Mouse (Mus musculus): Measurements from ENCODE around the gene Zfp654. TPM values are rescaled to one million over a fixed set of nuclear protein-coding genes. Genes with fewer than 3 reads are reported as not detected.

The Zfp654 gene
- total RNA-seq, 2 experiments from 2014 or later, result 10.8 to 21.1 TPM

GRCm38 (mm10) chr16:64856946-64857345, 5.5 kb upstream of the Zfp654 start:
- ATAC-seq (ENCODE audit: poor library complexity, severe bottlenecking), result no peak

GRCm38 (mm10) chr16:64852891-64853290, 1.4 kb upstream of the Zfp654 start:
- no peak for ATAC-seq (ENCODE audit: poor library complexity, severe bottlenecking)

- ATAC-seq (ENCODE audit: poor library complexity, severe bottlenecking), result peak; percentile 2; the same call in 1 of the 2 replicates
These were observed 1.0 kb upstream of the Zfp654 start for GRCm38 (mm10) chr16:64852441-64852871.

GRCm38 (mm10) chr16:64851085-64851562, 328 bp downstream of the Zfp654 start:
- no peak; the same call in 1 of the 2 replicates for ATAC-seq (ENCODE audit: poor library complexity, severe bottlenecking)

- ATAC-seq (ENCODE audit: poor library complexity, severe bottlenecking), result no peak
These were observed 966 bp downstream of the Zfp654 start for GRCm38 (mm10) chr16:64850287-64851084.

- ATAC-seq (ENCODE audit: poor library complexity, severe bottlenecking), result peak; percentile 30; the same call in 1 of the 2 replicates
These were observed 5.5 kb downstream of the Zfp654 start for GRCm38 (mm10) chr16:64845947-64846346.

GRCm38 (mm10) chr16:64842374-64842729, 9.1 kb downstream of the Zfp654 start:
- no peak for ATAC-seq (ENCODE audit: poor library complexity, severe bottlenecking)

- no peak for ATAC-seq (ENCODE audit: poor library complexity, severe bottlenecking)
These were observed 9.7 kb downstream of the Zfp654 start for GRCm38 (mm10) chr16:64841481-64842373.

- ATAC-seq (ENCODE audit: poor library complexity, severe bottlenecking), result no peak
These were observed 14.7 kb downstream of the Zfp654 start for GRCm38 (mm10) chr16:64836709-64837108.

GRCm38 (mm10) chr16:64835996-64836545, 15.4 kb downstream of the Zfp654 start:
- peak; percentile 43; the same call in 1 of the 2 replicates for ATAC-seq (ENCODE audit: poor library complexity, severe bottlenecking)

GRCm38 (mm10) chr16:64830291-64830690, 21.2 kb downstream of the Zfp654 start:
- no peak for ATAC-seq (ENCODE audit: poor library complexity, severe bottlenecking)

GRCm38 (mm10) chr16:64824474-64824873, 27.0 kb downstream of the Zfp654 start:
- no peak for ATAC-seq (ENCODE audit: poor library complexity, severe bottlenecking)

GRCm38 (mm10) chr16:64823890-64824289, 27.6 kb downstream of the Zfp654 start:
- ATAC-seq (ENCODE audit: poor library complexity, severe bottlenecking), result no peak

GRCm38 (mm10) chr16:64817094-64817765, 34.2 kb downstream of the Zfp654 start:
- no peak; the same call in 1 of the 2 replicates for ATAC-seq (ENCODE audit: poor library complexity, severe bottlenecking)

- ATAC-seq (ENCODE audit: poor library complexity, severe bottlenecking), result no peak
These were observed 48.4 kb downstream of the Zfp654 start for GRCm38 (mm10) chr16:64803041-64803440.

- peak; percentile 93 for ATAC-seq (ENCODE audit: poor library complexity, severe bottlenecking)
These were observed 49.8 kb downstream of the Zfp654 start for GRCm38 (mm10) chr16:64801638-64802037.

- peak; percentile 64 for ATAC-seq (ENCODE audit: poor library complexity, severe bottlenecking)
These were observed 51.1 kb downstream of the Zfp654 start for GRCm38 (mm10) chr16:64800393-64800792.

GRCm38 (mm10) chr16:64794802-64795201, 56.6 kb downstream of the Zfp654 start:
- ATAC-seq (ENCODE audit: poor library complexity, severe bottlenecking), result peak; percentile 77

GRCm38 (mm10) chr16:64789706-64790105, 61.7 kb downstream of the Zfp654 start:
- no peak for ATAC-seq (ENCODE audit: poor library complexity, severe bottlenecking)

GRCm38 (mm10) chr16:64775516-64775915, 75.9 kb downstream of the Zfp654 start:
- no peak for ATAC-seq (ENCODE audit: poor library complexity, severe bottlenecking)

GRCm38 (mm10) chr16:64771431-64771818, 80.0 kb downstream of the Zfp654 start:
- no peak for ATAC-seq (ENCODE audit: poor library complexity, severe bottlenecking)

All from megakaryocyte, adult 5-6 weeks (primary cell).